Mouse (Mus musculus): ENCODE results near the gene C1qtnf6.

DNA sequence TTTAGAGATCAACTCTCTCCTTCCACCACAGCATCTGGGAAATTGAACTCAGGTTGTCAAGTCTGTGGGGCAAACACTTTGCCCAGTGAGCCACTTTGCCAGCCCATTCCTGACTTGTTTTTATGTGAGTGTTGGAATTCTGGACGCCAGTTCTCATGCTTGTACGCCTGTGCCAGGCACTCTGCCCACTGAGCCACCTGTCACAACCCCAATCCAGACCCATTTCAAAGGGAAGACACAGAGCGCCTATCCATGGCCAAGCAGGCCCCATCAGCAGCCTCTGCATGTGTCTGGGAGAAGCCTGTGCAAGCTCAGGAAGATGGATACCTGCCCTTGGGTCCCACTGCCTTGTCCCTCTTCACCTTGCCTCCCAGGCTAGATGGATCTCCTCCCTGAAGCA lies 39.9 kb downstream of the C1qtnf6 start:
- TF ChIP-seq CTCF (IDR thresholded peaks at IDR 0.05; ENCODE audit: borderline replicate concordance, insufficient read depth, low read depth, low read length), result no peak
- TF ChIP-seq POLR2A (IDR thresholded peaks at IDR 0.05; ENCODE audit: borderline replicate concordance, insufficient read depth, low read length), result no peak

Measured in cerebellum, adult 2 months (tissue).